Mouse (Mus musculus) midbrain, postnatal 0 days (tissue): ENCODE data around the gene Igfbp7. TPM values are rescaled to one million over a fixed set of nuclear protein-coding genes. Genes with fewer than 3 reads are reported as not detected.

Experiments used
- ATAC-seq: fragments of 200-750 bp; cut with Nextera tagmentation; 2 replicates; pipeline ENCODE4 v1.8.0; 2017; ENCODE audit warnings: moderate number of reproducible peaks, mild to moderate bottlenecking, moderate TSS enrichment, moderate library complexity; ENCODE audit not compliant: low FRiP score
- DNase-seq: peaks from one replicate; pipeline ENCODE4 v3.0.0-alpha.2; 2015; ENCODE audit warnings: low spot score
- H3K27ac ChIP-seq: fragments of 300-500 bp; sonication (generic); 2 replicates; pipeline ENCODE4 v1.5.1; 2014; ENCODE audit warnings: low read depth, mild to moderate bottlenecking, low read length, mixed read lengths
- H3K27me3 ChIP-seq: fragments of 300-500 bp; sonication (generic); 2 replicates; pipeline ENCODE4 v1.6.1; 2014; ENCODE audit warnings: low read length, control low read depth, mixed read lengths; ENCODE audit not compliant: insufficient read depth
- H3K36me3 ChIP-seq: fragments of 300-500 bp; sonication (generic); 2 replicates; pipeline ENCODE4 v1.6.1; 2014; ENCODE audit warnings: low read length, control low read depth, mixed read lengths; ENCODE audit not compliant: insufficient read depth
- H3K4me1 ChIP-seq: fragments of 300-500 bp; sonication (generic); 2 replicates; pipeline ENCODE4 v1.6.1; 2014; ENCODE audit warnings: mild to moderate bottlenecking, control low read depth, antibody characterized with exemption, low read length, mixed read lengths; ENCODE audit not compliant: insufficient read depth
- H3K4me2 ChIP-seq: fragments of 300-500 bp; sonication (generic); 2 replicates; pipeline ENCODE4 v1.6.1; 2014; ENCODE audit warnings: low read depth, mild to moderate bottlenecking, low read length, mixed read lengths; ENCODE audit not compliant: poor library complexity, severe bottlenecking
- H3K4me3 ChIP-seq: fragments of 300-500 bp; sonication (generic); 2 replicates; pipeline ENCODE4 v1.5.1; 2014; ENCODE audit warnings: low read depth, mild to moderate bottlenecking, low read length, moderate library complexity
- H3K9ac ChIP-seq: fragments of 300-500 bp; sonication (generic); replicated peaks from 2 replicates; pipeline ENCODE4 v1.6.1; 2014; ENCODE audit warnings: mild to moderate bottlenecking, low read length, moderate library complexity, mixed read lengths; ENCODE audit not compliant: poor library complexity, severe bottlenecking
- H3K9me3 ChIP-seq: fragments of 300-500 bp; sonication (generic); 2 replicates; pipeline ENCODE4 v1.6.1; 2016; ENCODE audit warnings: low read length, control low read depth
- CTCF ChIP-seq: IDR thresholded peaks from 2 replicates; pipeline ENCODE4 v1.5.1; 2016; ENCODE audit warnings: antibody characterized with exemption, mild to moderate bottlenecking
- WGBS: fragments of 180-500 bp; shearing (Covaris S2); extraction: QIAGEN DNeasy Blood & Tissue Kit; methylation state at CpG from one replicate; pipeline ENCODE4 v1.1.7; 2014; 5-methylcytosine and 5-hydroxymethylcytosine counted together
- polyA plus RNA-seq: library from polyadenylated mRNA; unstranded; fragments of >200 nt; fragmentation: Nextera tagmentation; extraction: Ambion mirVana; gene quantifications from 2 replicates; pipeline ENCODE4 v1.2.1, GENCODE M21; 2015
- total RNA-seq: library from RNA; depleted of rRNA; stranded (reverse); fragments of >200 nt; gene quantifications from 2 replicates; pipeline ENCODE4 v1.2.3, GENCODE M21; 2014

Gene Igfbp7
- total and polyA plus RNA-seq, 2 experiments from 2014 or later = 44.6 to 77.3 TPM

GRCm38 (mm10) chr5:77379434-77380135 lies 28.3 kb downstream of the Igfbp7 start:
- Histone ChIP-seq H3K27me3 (no peaks in the 10 kb centered on the region), H3K4me3 (no peak overlapping the region), H3K9me3 (no peaks in the 10 kb centered on the region), H3K4me1 (no peaks in the 10 kb centered on the region), H3K4me2 (no peak overlapping the region), H3K9ac (no peak overlapping the region), H3K27ac (no peak overlapping the region), H3K36me3 (no peaks in the 10 kb centered on the region)
- TF ChIP-seq CTCF = no peak
- 63% methylated on average over 14 of the region's 14 CpGs for WGBS
- no peak for ATAC-seq
- no peak for DNase-seq

DNA sequence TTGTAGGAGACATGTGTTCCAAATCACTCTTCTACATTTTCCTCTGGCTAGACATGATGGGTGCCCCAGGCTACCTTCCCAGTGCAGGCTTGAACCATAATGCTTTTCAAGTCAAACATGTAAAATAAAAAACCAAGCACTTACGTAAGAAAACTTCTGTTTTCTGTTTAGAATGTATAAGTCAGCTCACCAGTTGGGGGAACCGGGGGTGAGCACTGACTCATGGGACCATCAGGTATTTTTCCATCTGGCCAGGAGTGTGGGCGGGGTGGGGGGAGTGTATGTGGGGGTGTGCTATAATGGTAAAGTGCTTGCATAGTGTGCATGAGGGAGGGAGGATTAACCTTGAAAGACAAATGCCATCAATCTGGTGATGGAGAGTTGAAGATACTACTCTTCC lies 29.8 kb downstream of the Igfbp7 start:
- Histone ChIP-seq H3K4me3 (no peak overlapping the region), H3K36me3 (no peaks in the 10 kb centered on the region), H3K9ac (no peak overlapping the region), H3K27ac (no peak overlapping the region), H3K27me3 (no peaks in the 10 kb centered on the region), H3K4me2 (no peak overlapping the region), H3K4me1 (no peaks in the 10 kb centered on the region), H3K9me3 (no peaks in the 10 kb centered on the region)
- WGBS = 89% methylated on average over 3 of the region's 3 CpGs
- DNase-seq = no peak
- TF ChIP-seq CTCF = no peak
- ATAC-seq = no peak

DNA sequence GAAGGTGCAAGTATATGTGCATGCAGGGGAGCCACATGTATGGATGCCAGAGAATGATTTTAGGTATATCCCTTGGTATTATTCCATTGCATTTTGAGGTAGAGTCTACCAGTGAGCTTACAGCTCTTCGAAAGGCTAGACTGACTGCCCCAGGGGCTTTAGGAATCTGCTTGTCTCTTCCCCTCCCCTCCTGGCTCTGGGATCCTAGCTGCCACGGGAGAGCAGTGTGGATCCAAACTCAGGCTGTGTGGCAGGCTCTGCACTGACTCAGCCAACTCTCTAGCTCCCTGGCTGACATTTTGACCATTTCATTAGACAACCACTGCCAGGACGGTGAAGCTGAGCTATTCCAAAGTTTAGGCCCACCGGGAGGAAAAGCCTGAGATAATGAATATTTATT lies 32.3 kb downstream of the Igfbp7 start:
- no peak for DNase-seq
- H3K9ac ChIP-seq = no peak overlapping the region
- no peaks in the 10 kb centered on the region for H3K4me1 ChIP-seq
- no peak overlapping the region for H3K4me2 ChIP-seq
- H3K9me3 ChIP-seq = no peaks in the 10 kb centered on the region
- no peak for TF ChIP-seq CTCF
- no peaks in the 10 kb centered on the region for H3K36me3 ChIP-seq
- H3K27ac ChIP-seq = no peak overlapping the region
- WGBS = 65% methylated on average over 4 of the region's 4 CpGs
- no peaks in the 10 kb centered on the region for H3K27me3 ChIP-seq
- ATAC-seq = no peak
- no peak overlapping the region for H3K4me3 ChIP-seq

GRCm38 (mm10) chr5:77374945-77375344 lies 32.9 kb downstream of the Igfbp7 start:
- Histone ChIP-seq H3K27me3 (no peaks in the 10 kb centered on the region), H3K36me3 (no peaks in the 10 kb centered on the region), H3K4me1 (no peaks in the 10 kb centered on the region), H3K4me2 (no peak overlapping the region), H3K9ac (no peak overlapping the region), H3K9me3 (no peaks in the 10 kb centered on the region), H3K27ac (no peak overlapping the region), H3K4me3 (no peak overlapping the region)
- no peak for TF ChIP-seq CTCF
- 82% methylated on average over 3 of the region's 3 CpGs for WGBS
- DNase-seq (no peak), ATAC-seq (no peak)

DNA sequence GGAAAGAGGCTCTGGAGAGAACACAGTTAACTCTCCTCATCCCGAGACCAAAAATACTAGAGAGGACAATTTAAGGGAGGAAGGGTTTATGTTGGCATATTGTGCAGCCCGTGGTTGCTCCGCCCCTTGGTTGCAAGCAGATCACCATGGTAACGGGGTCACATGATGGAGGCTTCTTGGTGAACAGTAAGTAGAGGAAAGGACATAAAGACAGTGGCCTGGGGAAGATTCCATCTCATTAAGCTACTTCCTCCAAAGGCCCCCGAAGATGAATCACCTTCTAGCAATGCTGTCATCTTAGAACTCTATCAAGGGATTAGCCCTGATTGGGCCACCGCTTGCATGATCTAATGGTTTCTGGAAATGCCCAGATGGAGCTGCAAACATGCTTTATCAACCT lies 35.1 kb downstream of the Igfbp7 start:
- TF ChIP-seq CTCF = no peak
- Histone ChIP-seq H3K27me3 (no peaks in the 10 kb centered on the region), H3K9me3 (no peaks in the 10 kb centered on the region), H3K9ac (no peak overlapping the region), H3K4me3 (no peak overlapping the region), H3K36me3 (no peaks in the 10 kb centered on the region), H3K4me1 (no peaks in the 10 kb centered on the region), H3K27ac (no peak overlapping the region), H3K4me2 (no peak overlapping the region)
- WGBS = 65% methylated on average over 6 of the region's 6 CpGs
- 0 out of 2 replicates have a peak, but pooled peaks have one; percentile 44 for ATAC-seq
- DNase-seq = no peak

DNA sequence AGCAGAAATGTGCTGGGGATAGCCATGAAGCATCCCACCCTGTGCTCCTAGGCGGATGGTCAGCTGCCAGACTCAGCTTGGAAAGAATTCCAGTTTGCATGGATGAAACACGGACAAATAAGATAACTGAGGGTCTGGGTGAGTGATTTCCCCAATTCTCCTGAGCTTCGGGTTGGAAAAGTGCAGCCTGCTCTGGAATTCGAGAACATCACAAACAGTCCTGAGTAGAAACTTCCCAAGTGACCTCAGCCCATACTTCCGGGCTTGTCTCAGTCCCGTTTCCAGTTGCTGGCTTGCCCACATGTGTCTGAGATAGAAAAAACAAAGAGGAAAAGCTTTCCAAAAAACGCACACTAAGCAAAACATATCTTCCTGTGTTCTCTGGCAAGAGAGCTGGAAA lies 35.6 kb downstream of the Igfbp7 start:
- Histone ChIP-seq H3K27ac (no peak overlapping the region), H3K36me3 (no peaks in the 10 kb centered on the region), H3K4me3 (no peak overlapping the region), H3K9ac (no peak overlapping the region), H3K27me3 (no peaks in the 10 kb centered on the region), H3K9me3 (no peaks in the 10 kb centered on the region), H3K4me1 (no peaks in the 10 kb centered on the region), H3K4me2 (no peak overlapping the region)
- no peak for TF ChIP-seq CTCF
- WGBS = 81% methylated on average over 7 of the region's 7 CpGs
- DNase-seq (no peak), ATAC-seq (no peak)
